Mouse (Mus musculus): ENCODE measurements around the gene Padi1.

- no peak for TF ChIP-seq EP300 (IDR thresholded peaks at IDR 0.05)
- no peak for TF ChIP-seq CTCF (IDR thresholded peaks at IDR 0.05)
These were observed 38.3 kb upstream of the Padi1 start for GRCm38 (mm10) chr4:140883852-140884251.
